8 mouse cellular contexts compared by ENCODE assay signal in the genomic region with DNA sequence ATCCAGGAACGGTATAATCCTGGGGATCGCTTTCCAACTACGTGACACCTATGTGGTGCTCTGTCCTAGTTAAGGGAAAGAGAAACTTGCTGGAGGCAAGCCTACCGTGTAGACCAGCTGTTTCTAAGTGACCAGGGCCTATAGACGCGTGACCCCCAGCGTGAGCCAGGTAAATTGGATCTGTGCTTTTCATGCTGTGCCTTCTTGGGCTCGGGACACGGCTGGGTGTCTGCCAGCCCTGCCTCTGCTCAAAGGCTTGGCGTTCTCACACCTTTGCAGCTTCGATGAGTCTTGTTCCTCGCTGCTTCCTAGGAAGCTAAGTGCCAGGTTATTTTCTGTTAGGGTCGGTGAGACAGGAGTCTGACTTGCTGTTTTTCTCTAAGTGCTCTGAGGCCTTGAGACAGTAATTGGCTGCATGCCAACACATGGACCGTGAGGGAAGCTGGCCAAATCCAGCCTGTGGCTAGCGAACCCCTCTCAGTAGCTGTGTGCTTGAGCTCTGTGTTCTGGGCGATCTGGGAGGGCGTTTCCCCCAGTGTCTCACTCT.
DNase-seq lines count a peak whose midpoint lies in the region; ATAC-seq and TF ChIP-seq lines count a peak whose summit lies in the region.

No protein-coding gene starts in this region.

- no peaks in the 10 kb centered on the region for H3K36me3 ChIP-seq in heart, embryonic 10.5 days
- H3K36me3 ChIP-seq in hindbrain, postnatal 0 days (ENCODE audit: insufficient read depth, low read length), result no peaks in the 10 kb centered on the region

- no peak overlapping the region for H3K4me2 ChIP-seq in hindbrain, postnatal 0 days (ENCODE audit: low read depth, low read length)

- H3K27ac ChIP-seq in heart, embryonic 10.5 days, result no peak overlapping the region; the same call in 1 of the 2 replicates
- H3K27ac ChIP-seq in hindbrain, postnatal 0 days, result peak overlapping the region; percentile 66; the same call in 1 of the 2 replicates

- DNase-seq in heart, adult 18-20 months, result peak; percentile 6 to 18
- no peak for DNase-seq in heart, embryonic 10.5 days (ENCODE audit: low spot score)
- DNase-seq in adrenal gland, adult 8-10 months, result peak; percentile 52
- DNase-seq in fibroblast of lung, adult 2 months (ENCODE audit: low read depth), result peak; percentile 51
- DNase-seq in hindbrain, postnatal 0 days (ENCODE audit: low spot score), result peak; percentile 82
- peak; percentile 37 for DNase-seq in lung, adult 2 months
- peak; percentile 57 to 60 for DNase-seq in right cerebral cortex, postnatal 10 days (ENCODE audit: low spot score in 2 of 2)
- DNase-seq in thymus, postnatal 10 days (ENCODE audit: low spot score in 2 of 2), result no peak

- H3K27me3 ChIP-seq in heart, embryonic 10.5 days (ENCODE audit: insufficient read depth, poor library complexity, severe bottlenecking), result no peaks in the 10 kb centered on the region
- H3K27me3 ChIP-seq in hindbrain, postnatal 0 days (ENCODE audit: insufficient read depth, low read length), result no peaks in the 10 kb centered on the region

- TF ChIP-seq CTCF in hindbrain, postnatal 0 days (IDR thresholded peaks at IDR 0.05; ENCODE audit: low read depth), result no peak
- no peak for TF ChIP-seq CTCF in lung, adult 2 months (IDR thresholded peaks at IDR 0.05; ENCODE audit: insufficient read depth, low read length)

- peak; percentile 55 for ATAC-seq in hindbrain, postnatal 0 days

- no peak overlapping the region for H3K9ac ChIP-seq in hindbrain, postnatal 0 days (replicated peaks; ENCODE audit: low read length)

- H3K4me3 ChIP-seq in heart, embryonic 10.5 days, result no peak overlapping the region
- no peak overlapping the region for H3K4me3 ChIP-seq in hindbrain, postnatal 0 days (ENCODE audit: low read length)
- H3K4me3 ChIP-seq in lung, adult 2 months (replicated peaks; ENCODE audit: extremely low read depth, low read depth, low read length), result no peak overlapping the region

- H3K9me3 ChIP-seq in heart, embryonic 10.5 days, result no peaks in the 10 kb centered on the region
- no peaks in the 10 kb centered on the region for H3K9me3 ChIP-seq in hindbrain, postnatal 0 days (ENCODE audit: low read length)

- no peak for TF ChIP-seq POLR2A in lung, adult 2 months (IDR thresholded peaks at IDR 0.05; ENCODE audit: borderline replicate concordance, extremely low read depth, low read depth, low read length)

- H3K4me1 ChIP-seq in heart, embryonic 10.5 days, result peaks cover 12% of the 10 kb centered on the region
- H3K4me1 ChIP-seq in hindbrain, postnatal 0 days (ENCODE audit: insufficient read depth, low read length), result peaks cover 12% of the 10 kb centered on the region; the same call in 1 of the 2 replicates
- peaks cover 7% of the 10 kb centered on the region for H3K4me1 ChIP-seq in lung, adult 2 months (ENCODE audit: control insufficient read depth, insufficient read depth, low read length)

- 59% methylated on average over 17 of the region's 17 CpGs for WGBS in heart, embryonic 10.5 days
- WGBS in hindbrain, postnatal 0 days, result 33% methylated on average over 17 of the region's 17 CpGs
- 45% methylated on average over 17 of the region's 17 CpGs for WGBS in lung, adult 2 months

Comparison
In these comparisons a context has a peak if more than half of its experiments do, and no peak if none do; other contexts are left out.
1. DNase-seq: peak in heart, adult 18-20 months (2 of 2), adrenal gland, adult 8-10 months (single experiment), fibroblast of lung, adult 2 months (single experiment), hindbrain, postnatal 0 days (single experiment), lung, adult 2 months (single experiment) and right cerebral cortex, postnatal 10 days (2 of 2); none in heart, embryonic 10.5 days (single experiment) and thymus, postnatal 10 days (0 of 2).